Mouse (Mus musculus) cerebellum, adult 2 months (tissue): ENCODE measurements at regions not wholly inside any gene's neighbourhood (a gene's known extent, or its start where the extent isn't known, plus 50 kb on each side); places are given as distances from the start of the nearest gene placed in this dataset.

ENCODE experiments used
- CTCF ChIP-seq: fragments of 200-500 bp; IDR thresholded peaks from 2 replicates; pipeline ENCODE4 v1.5.1; 2011; ENCODE audit warnings: low read depth, mild to moderate bottlenecking, control low read depth, low read length, moderate library complexity, borderline replicate concordance; ENCODE audit not compliant: insufficient read depth
- POLR2A ChIP-seq: fragments of 200-500 bp; IDR thresholded peaks from 2 replicates; pipeline ENCODE4 v1.6.1; 2011; ENCODE audit warnings: low read length, control low read depth, borderline replicate concordance; ENCODE audit not compliant: insufficient read depth

GRCm38 (mm10) chr4:124035192-124035591 is 117.4 kb upstream of the 4930535I16Rik start:
- TF ChIP-seq CTCF: no peak
- TF ChIP-seq POLR2A: no peak
